Mouse (Mus musculus) embryonic facial prominence, embryonic 11.5 days (tissue): ENCODE results near the gene Ubxn2a. TPM values are rescaled to one million over a fixed set of nuclear protein-coding genes. Genes with fewer than 3 reads are reported as not detected.
A peak's percentile ranks its signal among the peaks of the same experiment; 100 is the strongest.

ENCODE experiments used
- ATAC-seq: fragments of 200-750 bp; cut with Nextera tagmentation; replicated peaks from 2 replicates; pipeline ENCODE4 v1.8.0; 2017; ENCODE audit warnings: low read depth; ENCODE audit not compliant: insufficient number of reproducible peaks, low FRiP score, low TSS enrichment
- DNase-seq: peaks from one replicate; pipeline ENCODE4 v3.0.0-alpha.2; 2015; ENCODE audit warnings: low spot score
- H3K27ac ChIP-seq: fragments of 300-500 bp; sonication (generic); replicated peaks from 2 replicates; pipeline ENCODE4 v1.5.1; 2014; ENCODE audit warnings: mild to moderate bottlenecking, low read depth, low read length, control low read depth
- H3K27me3 ChIP-seq: fragments of 300-500 bp; sonication (generic); 2 replicates; pipeline ENCODE4 v1.6.1; 2014; ENCODE audit warnings: mild to moderate bottlenecking, low read length, moderate library complexity, mixed read lengths; ENCODE audit not compliant: control insufficient read depth, insufficient read depth
- H3K36me3 ChIP-seq: fragments of 300-500 bp; sonication (generic); replicated peaks from 2 replicates; pipeline ENCODE4 v1.6.1; 2014; ENCODE audit warnings: low read depth, mild to moderate bottlenecking, low read length, moderate library complexity, mixed read lengths; ENCODE audit not compliant: control insufficient read depth, insufficient read depth
- H3K4me1 ChIP-seq: fragments of 300-500 bp; sonication (generic); 2 replicates; pipeline ENCODE4 v1.6.1; 2014; ENCODE audit warnings: low read length, mixed read lengths; ENCODE audit not compliant: control insufficient read depth, insufficient read depth
- H3K4me2 ChIP-seq: fragments of 300-500 bp; sonication (generic); 2 replicates; pipeline ENCODE4 v1.6.1; 2014; ENCODE audit warnings: low read depth, mild to moderate bottlenecking, control low read depth, low read length, moderate library complexity
- H3K4me3 ChIP-seq: fragments of 300-500 bp; sonication (generic); 2 replicates; pipeline ENCODE4 v1.5.1; 2014; ENCODE audit warnings: low read depth, low read length, control low read depth
- H3K9ac ChIP-seq: fragments of 300-500 bp; sonication (generic); replicated peaks from 2 replicates; pipeline ENCODE4 v1.6.1; 2014; ENCODE audit warnings: mild to moderate bottlenecking, control low read depth, low read length
- H3K9me3 ChIP-seq: fragments of 300-500 bp; sonication (generic); replicated peaks from 2 replicates; pipeline ENCODE4 v1.6.1; 2016; ENCODE audit warnings: mild to moderate bottlenecking, low read length, inconsistent platforms, mixed read lengths; ENCODE audit not compliant: control insufficient read depth
- WGBS: fragments of 180-500 bp; shearing (Covaris S2); extraction: QIAGEN DNeasy Blood & Tissue Kit; methylation state at CpG from one replicate; pipeline ENCODE4 v1.1.7; 2014; 5-methylcytosine and 5-hydroxymethylcytosine counted together
- polyA plus RNA-seq: library from polyadenylated mRNA; unstranded; fragments of >200 nt; fragmentation: Nextera tagmentation; extraction: Ambion mirVana; gene quantifications from 2 replicates; pipeline ENCODE4 v1.2.1, GENCODE M21; 2014

Gene Ubxn2a
- polyA plus RNA-seq, 1 experiment from 2014 or later: 25.0 TPM

DNA sequence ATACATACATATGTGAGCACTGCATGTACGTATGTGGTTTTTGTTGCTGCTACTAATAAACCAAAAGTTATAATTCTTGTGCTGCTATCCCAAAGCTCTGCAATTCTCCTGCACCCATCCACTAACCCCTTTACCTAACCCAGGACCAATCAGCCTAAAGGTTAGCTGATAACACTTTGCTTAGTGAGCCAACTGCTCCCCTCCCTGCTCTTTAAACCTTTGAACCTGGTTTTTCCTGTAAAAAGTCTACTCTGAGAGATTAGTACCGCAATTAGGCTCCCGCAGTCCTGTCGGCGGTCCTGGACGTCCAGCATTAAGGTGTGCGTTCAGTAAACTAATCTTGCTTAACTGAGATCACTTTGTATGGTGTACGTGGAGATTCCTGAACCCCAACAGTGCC is 31.9 kb downstream of the Ubxn2a start:
- DNase-seq (no peak), ATAC-seq (no peak)
- Histone ChIP-seq H3K4me1 (no peaks in the 10 kb centered on the region), H3K27ac (no peak overlapping the region), H3K9ac (no peak overlapping the region), H3K4me3 (no peak overlapping the region), H3K4me2 (no peak overlapping the region), H3K36me3 (no peaks in the 10 kb centered on the region), H3K9me3 (no peaks in the 10 kb centered on the region), H3K27me3 (no peaks in the 10 kb centered on the region)
- 83% methylated on average over 8 of the region's 8 CpGs for WGBS

DNA sequence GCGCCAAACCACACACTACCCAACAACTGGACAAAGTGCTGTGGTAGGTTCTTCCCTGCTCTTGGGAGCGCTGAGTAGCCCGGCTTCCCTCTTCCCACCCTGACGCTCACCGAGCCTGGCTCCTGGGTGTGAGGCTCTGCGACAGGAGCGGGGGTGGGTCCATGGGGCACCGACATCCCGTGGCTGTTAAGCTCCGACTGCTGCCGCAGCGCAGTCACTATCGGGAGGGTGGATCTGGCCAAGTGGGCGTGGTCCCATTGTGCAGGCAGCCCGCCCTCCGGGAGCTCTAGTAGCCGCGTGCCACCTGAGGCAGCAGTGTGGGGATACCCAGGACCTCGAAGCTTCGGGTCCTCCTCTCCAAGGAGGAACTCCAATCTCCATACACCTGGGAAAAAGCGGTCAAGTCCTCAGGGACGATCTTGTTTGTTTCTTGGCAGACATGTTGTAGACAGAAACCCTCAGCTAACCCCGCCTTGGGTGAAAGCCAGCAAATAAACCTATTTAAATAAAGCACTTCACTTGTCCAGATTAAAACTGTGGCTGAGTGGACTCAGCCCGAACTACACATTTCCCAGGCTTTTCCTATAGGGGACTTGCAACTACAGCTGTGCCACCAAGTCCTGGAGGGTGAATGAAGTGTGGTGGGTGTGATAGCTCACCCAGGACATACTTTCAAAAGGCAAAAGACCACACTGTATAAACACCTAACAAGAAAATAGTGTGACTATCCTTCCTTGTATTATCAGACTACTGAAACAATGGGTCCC is 33.2 kb downstream of the Ubxn2a start, which contains the start of gene Mfsd2b:
TSS of gene Mfsd2b (minus strand) at position 199 of the 767 bp plus-strand sequence.
- 5% methylated on average over 24 of the region's 24 CpGs for WGBS
- Histone ChIP-seq H3K9me3 (no peaks in the 10 kb centered on the region), H3K4me1 (no peaks in the 10 kb centered on the region), H3K4me3 (peak within 1 kb of the TSS; percentile 22; the same call in 1 of the 2 replicates), H3K36me3 (no peaks in the 10 kb centered on the region), H3K27me3 (no peaks in the 10 kb centered on the region), H3K27ac (no peak within 1 kb of the TSS), H3K4me2 (peak within 1 kb of the TSS; percentile 69), H3K9ac (peak within 1 kb of the TSS; percentile 46)
- peak; percentile 79 for DNase-seq
- ATAC-seq: peak; percentile 91

DNA sequence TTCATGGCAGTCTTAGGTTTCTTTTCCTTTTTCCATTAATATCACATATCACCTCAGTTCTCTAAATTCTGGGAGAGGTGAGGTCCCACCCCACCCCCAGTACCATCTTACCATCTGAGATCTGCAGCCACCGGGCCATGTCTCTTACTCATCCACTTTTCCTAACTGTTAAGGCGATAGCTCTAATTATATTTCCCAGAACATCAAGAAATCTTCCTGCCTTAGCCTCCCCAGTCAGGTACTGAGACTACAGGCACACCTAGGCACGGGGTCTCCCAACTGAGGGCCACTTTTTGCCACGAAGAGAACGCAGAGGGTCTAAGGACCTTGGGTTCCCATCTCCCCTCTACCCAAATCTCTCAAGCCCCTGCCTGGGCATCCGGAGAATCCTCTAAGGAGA is 34.0 kb downstream of the Ubxn2a start:
- DNase-seq (no peak), ATAC-seq (no peak)
- peak overlapping the region; percentile 22; the same call in 1 of the 2 replicates for H3K4me3 ChIP-seq
- no peaks in the 10 kb centered on the region for H3K27me3 ChIP-seq
- no peak overlapping the region for H3K9ac ChIP-seq
- H3K27ac ChIP-seq: no peak overlapping the region
- H3K9me3 ChIP-seq: no peaks in the 10 kb centered on the region
- whole genome bisulfite sequencing: 73% methylated on average over 6 of the region's 6 CpGs
- H3K4me2 ChIP-seq: peak overlapping the region; percentile 69; the same call in 1 of the 2 replicates
- H3K36me3 ChIP-seq: no peaks in the 10 kb centered on the region
- H3K4me1 ChIP-seq: no peaks in the 10 kb centered on the region

DNA sequence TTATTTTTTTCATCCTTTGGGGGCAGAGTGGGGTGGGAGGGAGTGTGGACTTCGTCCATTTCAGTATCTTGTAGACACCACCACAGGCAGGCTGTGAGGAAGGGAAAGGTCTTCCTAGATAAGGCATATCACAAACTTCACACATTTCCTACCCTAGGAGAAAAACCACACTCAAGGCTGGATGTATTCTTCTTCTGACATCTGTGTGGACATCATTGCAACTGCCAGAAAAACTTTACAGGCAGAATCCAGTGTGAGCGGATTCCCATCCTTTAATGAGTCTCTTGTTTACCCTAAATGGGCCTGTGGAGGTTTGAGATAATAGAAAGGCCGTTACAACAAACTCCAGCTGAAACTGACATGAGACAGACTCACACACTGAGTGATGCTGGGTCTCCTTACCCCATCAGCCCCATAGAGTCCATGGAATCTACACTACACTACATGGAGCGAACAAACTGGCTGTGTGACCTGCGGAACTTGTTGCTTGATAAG is 34.5 kb downstream of the Ubxn2a start:
- Histone ChIP-seq H3K27ac (no peak overlapping the region), H3K9ac (no peak overlapping the region)
- WGBS: 80% methylated on average over 5 of the region's 5 CpGs

DNA sequence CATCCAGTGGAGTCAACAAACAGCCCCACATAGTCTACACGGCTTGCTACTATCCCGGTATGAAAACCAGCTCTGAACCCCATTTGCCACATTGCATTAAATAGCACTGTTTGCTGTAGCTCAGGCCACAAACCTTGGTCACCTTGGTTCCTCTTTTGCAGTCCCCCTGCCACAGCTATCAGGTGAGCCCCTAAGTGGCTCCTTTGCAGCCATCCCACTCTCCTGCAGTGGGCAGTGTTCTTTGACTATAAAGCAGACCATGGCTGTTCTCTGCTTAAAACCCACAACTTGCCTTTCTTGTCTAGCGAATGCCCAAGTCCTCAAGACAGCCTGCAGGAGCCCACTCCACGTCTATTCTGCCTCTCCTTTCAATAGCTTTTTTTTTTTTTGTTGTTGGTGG is 35.2 kb downstream of the Ubxn2a start:
- Histone ChIP-seq H3K4me3 (no peak overlapping the region), H3K9me3 (no peaks in the 10 kb centered on the region), H3K27me3 (no peaks in the 10 kb centered on the region), H3K36me3 (no peaks in the 10 kb centered on the region), H3K27ac (no peak overlapping the region), H3K9ac (no peak overlapping the region), H3K4me1 (no peaks in the 10 kb centered on the region), H3K4me2 (no peak overlapping the region)
- 69% methylated on average over 4 of the region's 4 CpGs for WGBS
- DNase-seq (no peak), ATAC-seq (no peak)

More for the DNA sequence above, 34.5 kb downstream of the Ubxn2a start:
- no peak for ATAC-seq
- Histone ChIP-seq H3K27me3 (no peaks in the 10 kb centered on the region), H3K36me3 (no peaks in the 10 kb centered on the region), H3K4me2 (no peak overlapping the region), H3K4me1 (no peaks in the 10 kb centered on the region), H3K9me3 (no peaks in the 10 kb centered on the region), H3K4me3 (no peak overlapping the region)
- DNase-seq: no peak

DNA sequence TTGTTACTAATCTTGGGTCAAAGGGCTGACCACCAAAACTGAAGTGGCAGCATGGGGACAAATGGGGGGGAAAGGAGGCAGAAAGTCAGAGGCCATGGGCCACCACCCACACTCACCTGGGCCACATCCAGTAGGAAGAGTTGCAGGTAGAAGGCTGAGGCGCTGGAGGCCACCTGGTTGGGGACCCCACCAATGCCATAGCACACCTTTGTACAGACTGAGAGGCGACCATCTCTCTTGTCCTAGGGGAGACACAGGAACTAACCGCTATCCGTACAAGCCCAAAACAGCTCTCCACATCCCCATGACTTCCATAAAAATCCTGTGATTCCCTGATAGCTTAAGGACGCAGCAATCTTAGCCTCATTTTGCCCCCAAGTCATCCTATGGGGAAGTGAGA is 36.2 kb downstream of the Ubxn2a start:
- no peak for DNase-seq
- no peak overlapping the region for H3K4me2 ChIP-seq
- WGBS: 90% methylated on average over 5 of the region's 5 CpGs
- no peaks in the 10 kb centered on the region for H3K4me1 ChIP-seq
- no peak overlapping the region for H3K4me3 ChIP-seq
- no peaks in the 10 kb centered on the region for H3K36me3 ChIP-seq
- no peak overlapping the region for H3K9ac ChIP-seq
- no peaks in the 10 kb centered on the region for H3K27me3 ChIP-seq
- H3K9me3 ChIP-seq: no peaks in the 10 kb centered on the region
- no peak for ATAC-seq
- no peak overlapping the region for H3K27ac ChIP-seq

DNA sequence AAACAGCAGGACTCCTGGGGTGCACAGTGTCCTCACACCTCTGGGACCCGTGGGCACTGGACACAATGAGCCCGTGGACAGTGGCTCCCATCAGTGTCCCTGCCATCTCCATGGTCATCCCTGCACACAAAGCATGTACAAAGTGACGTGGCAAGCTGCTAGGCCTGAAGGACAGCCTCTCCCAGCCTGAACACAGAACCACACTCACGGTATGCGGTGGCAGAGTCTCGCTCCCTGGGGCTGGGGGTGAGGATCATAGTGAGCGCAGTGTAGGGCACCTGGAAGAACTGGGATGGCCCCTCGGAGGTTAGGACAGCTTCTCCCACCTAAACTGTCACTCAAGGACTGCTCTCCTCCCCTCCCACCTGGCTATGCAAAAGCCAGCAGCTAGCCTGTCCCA is 38.6 kb downstream of the Ubxn2a start:
- Histone ChIP-seq H3K9ac (no peak overlapping the region), H3K4me1 (peaks cover under 1% of the 10 kb centered on the region; the same call in 1 of the 2 replicates), H3K4me3 (no peak overlapping the region), H3K27me3 (no peaks in the 10 kb centered on the region), H3K4me2 (no peak overlapping the region), H3K36me3 (no peaks in the 10 kb centered on the region), H3K27ac (no peak overlapping the region), H3K9me3 (no peaks in the 10 kb centered on the region)
- WGBS: 75% methylated on average over 8 of the region's 8 CpGs
- DNase-seq: no peak
- no peak for ATAC-seq

DNA sequence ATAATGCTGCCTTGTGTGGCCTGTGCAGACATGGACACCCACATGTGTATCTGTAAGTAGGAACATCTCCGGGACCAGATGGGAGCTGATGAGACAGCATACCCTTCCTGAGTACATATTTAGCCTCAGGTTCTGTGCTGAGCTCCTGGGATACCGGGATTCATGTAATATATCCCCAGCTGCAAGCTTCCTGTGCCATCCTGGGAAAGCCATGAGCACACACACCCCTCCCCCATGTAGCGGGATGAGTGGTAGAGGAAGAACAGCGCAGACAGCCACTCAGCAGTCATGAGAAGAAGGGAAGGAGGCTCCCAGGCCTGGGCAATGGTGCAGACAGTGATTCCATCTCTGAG is 43.2 kb downstream of the Ubxn2a start:
- Histone ChIP-seq H3K4me1 (peaks cover 2% of the 10 kb centered on the region; the same call in 1 of the 2 replicates), H3K4me2 (no peak overlapping the region), H3K27ac (no peak overlapping the region), H3K9me3 (no peaks in the 10 kb centered on the region), H3K4me3 (no peak overlapping the region), H3K9ac (no peak overlapping the region), H3K36me3 (no peaks in the 10 kb centered on the region), H3K27me3 (no peaks in the 10 kb centered on the region)
- WGBS: 66% methylated on average over 4 of the region's 4 CpGs
- DNase-seq: no peak
- 0 out of 2 replicates have a peak, but pooled peaks have one; percentile 2 for ATAC-seq
